Mouse (Mus musculus) forebrain, embryonic 11.5 days (tissue): ENCODE results near the gene Papss1. TPM values are rescaled to one million over a fixed set of nuclear protein-coding genes. Genes with fewer than 3 reads are reported as not detected.

Experiments
- ATAC-seq: fragments of 200-750 bp; cut with Nextera tagmentation; replicated peaks from 2 replicates; pipeline ENCODE4 v1.8.0; 2017; ENCODE audit warnings: moderate TSS enrichment; ENCODE audit not compliant: low FRiP score
- DNase-seq: peaks from one replicate; pipeline ENCODE4 v3.0.0-alpha.2; 2017; ENCODE audit warnings: low spot score
- H3K27ac ChIP-seq: fragments of 300-500 bp; sonication (generic); 2 replicates; pipeline ENCODE4 v1.5.1; 2014; ENCODE audit warnings: low read depth, low read length
- H3K27me3 ChIP-seq: fragments of 300-500 bp; sonication (generic); 2 replicates; pipeline ENCODE4 v1.6.1; 2014; ENCODE audit warnings: mild to moderate bottlenecking, low read length, mixed read lengths; ENCODE audit not compliant: control insufficient read depth, insufficient read depth
- H3K36me3 ChIP-seq: fragments of 300-500 bp; sonication (generic); 2 replicates; pipeline ENCODE4 v1.6.1; 2014; ENCODE audit warnings: mild to moderate bottlenecking, low read length, moderate library complexity, mixed read lengths; ENCODE audit not compliant: control insufficient read depth, insufficient read depth
- H3K4me1 ChIP-seq: fragments of 300-500 bp; sonication (generic); replicated peaks from 2 replicates; pipeline ENCODE4 v1.6.1; 2014; ENCODE audit warnings: low read length, mixed read lengths; ENCODE audit not compliant: control insufficient read depth, insufficient read depth
- H3K4me2 ChIP-seq: fragments of 300-500 bp; sonication (generic); 2 replicates; pipeline ENCODE4 v1.6.1; 2014; ENCODE audit warnings: low read depth, mild to moderate bottlenecking, low read length, moderate library complexity, mixed read lengths; ENCODE audit not compliant: severe bottlenecking
- H3K4me3 ChIP-seq: fragments of 300-500 bp; sonication (generic); 2 replicates; pipeline ENCODE4 v1.5.1; 2014; ENCODE audit warnings: low read depth, low read length
- H3K9ac ChIP-seq: fragments of 300-500 bp; sonication (generic); 2 replicates; pipeline ENCODE4 v1.6.1; 2014; ENCODE audit warnings: low read length
- H3K9me3 ChIP-seq: fragments of 300-500 bp; sonication (generic); 2 replicates; pipeline ENCODE4 v1.6.1; 2016; ENCODE audit warnings: low read length, mixed read lengths; ENCODE audit not compliant: control insufficient read depth
- WGBS: fragments of 180-500 bp; shearing (Covaris S2); extraction: QIAGEN DNeasy Blood & Tissue Kit; methylation state at CpG from one replicate; pipeline ENCODE4 v1.1.7; 2014; 5-methylcytosine and 5-hydroxymethylcytosine counted together
- polyA plus RNA-seq: library from polyadenylated mRNA; unstranded; fragments of >200 nt; fragmentation: Nextera tagmentation; extraction: Ambion mirVana; gene quantifications from 2 replicates; pipeline ENCODE4 v1.2.1, GENCODE M21; 2014

The Papss1 gene
- polyA plus RNA-seq, 1 experiment from 2014 or later: 76.2 TPM

DNA sequence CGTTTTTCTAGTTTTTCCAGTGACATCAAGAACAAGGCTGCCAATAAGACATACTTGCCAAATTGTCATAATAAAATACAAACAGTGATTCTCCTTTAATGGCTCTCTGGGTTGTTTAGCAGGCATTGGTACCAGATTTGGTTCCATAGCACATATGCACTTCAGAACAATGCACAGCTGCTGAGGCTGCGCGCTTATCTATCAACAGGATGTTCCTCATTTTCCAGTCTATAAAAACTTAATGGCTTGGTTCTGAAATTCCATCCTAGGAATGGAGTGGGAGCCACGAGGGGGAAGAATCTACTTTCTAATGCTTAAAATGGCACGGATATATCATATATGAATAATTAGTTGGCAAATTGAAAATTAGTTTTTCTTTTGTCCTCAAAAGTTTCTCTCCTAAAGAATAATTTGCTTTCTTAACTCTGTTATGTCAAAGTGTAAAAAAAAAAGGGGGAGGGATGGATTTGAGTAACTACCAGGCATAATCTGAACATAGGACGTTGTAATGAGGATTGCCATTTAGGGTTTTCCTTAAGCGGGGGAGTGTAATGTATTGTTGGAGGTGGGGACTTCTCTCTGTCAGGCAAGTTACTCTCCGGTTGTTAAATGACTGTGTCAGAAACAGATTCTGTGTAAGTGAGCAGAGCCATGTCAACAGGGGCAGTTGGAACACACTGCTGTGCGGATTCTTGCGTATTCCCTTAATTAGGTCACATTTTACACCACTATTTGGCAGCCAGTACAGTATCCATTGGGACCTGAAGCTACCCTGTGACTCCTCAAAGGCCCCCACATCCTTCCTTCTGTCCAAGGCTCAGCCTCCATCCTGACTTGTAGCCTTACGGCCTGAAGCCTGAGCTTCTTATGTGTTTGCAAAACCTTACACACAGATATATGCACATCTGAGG is 66.1 kb downstream of the Papss1 start:
- 90% methylated on average over 11 of the region's 11 CpGs for WGBS
- DNase-seq: no peak

DNA sequence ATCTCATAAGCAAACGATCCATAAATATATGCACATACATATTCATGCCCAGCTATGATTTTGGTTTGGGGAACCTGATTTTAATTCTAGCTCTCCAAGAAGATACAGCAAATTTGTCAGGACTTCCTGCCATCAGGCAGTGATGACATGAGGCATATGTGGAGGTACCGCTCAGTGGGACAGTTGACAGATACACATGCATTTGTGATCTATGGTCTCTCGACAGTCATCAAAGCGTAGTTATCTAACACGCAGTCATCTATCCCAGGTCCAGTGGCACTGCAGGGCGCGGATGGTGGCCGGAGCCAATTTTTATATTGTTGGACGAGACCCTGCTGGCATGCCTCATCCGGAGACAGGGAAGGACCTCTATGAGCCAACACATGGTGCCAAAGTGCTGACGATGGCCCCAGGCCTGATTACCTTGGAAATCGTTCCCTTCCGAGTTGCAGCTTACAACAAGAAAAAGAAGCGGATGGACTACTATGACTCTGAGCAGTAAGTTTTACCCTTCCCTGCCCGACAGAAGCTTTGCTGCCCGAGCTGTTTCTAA is 66.8 kb downstream of the Papss1 start:
- no peak for ATAC-seq
- H3K4me1 ChIP-seq: no peaks in the 10 kb centered on the region

More for the DNA sequence above, 66.1 kb downstream of the Papss1 start:
- H3K4me3 ChIP-seq: no peak overlapping the region
- H3K36me3 ChIP-seq: no peaks in the 10 kb centered on the region; the same call in 1 of the 2 replicates
- H3K4me1 ChIP-seq: no peaks in the 10 kb centered on the region
- H3K4me2 ChIP-seq: no peak overlapping the region
- no peak for ATAC-seq
- H3K27me3 ChIP-seq: no peaks in the 10 kb centered on the region
- H3K9ac ChIP-seq: no peak overlapping the region
- no peak overlapping the region for H3K27ac ChIP-seq
- no peaks in the 10 kb centered on the region for H3K9me3 ChIP-seq

DNA sequence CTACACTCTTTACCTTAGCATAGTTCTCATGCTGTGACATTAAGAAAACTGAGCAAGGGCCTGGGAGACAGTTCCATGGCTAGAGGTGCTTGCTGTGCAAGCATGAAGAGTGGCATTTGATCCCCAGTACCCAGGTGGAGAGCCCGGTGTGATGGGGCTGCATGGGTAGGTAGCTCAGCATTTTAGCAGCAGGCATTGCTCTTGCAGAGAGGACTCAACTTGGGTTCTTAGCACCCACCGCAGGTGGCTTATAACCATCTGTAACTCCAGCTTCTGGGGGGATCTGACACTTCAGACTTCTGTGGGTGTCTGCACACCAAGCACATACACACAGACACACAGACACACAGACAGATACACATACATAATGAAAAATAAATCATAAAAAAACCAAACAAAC is 69.5 kb downstream of the Papss1 start:
- WGBS: 98% methylated on average over 2 of the region's 2 CpGs
- no peak for ATAC-seq
- Histone ChIP-seq H3K4me3 (no peak overlapping the region), H3K9me3 (no peaks in the 10 kb centered on the region), H3K4me2 (no peak overlapping the region), H3K27me3 (no peaks in the 10 kb centered on the region), H3K27ac (no peak overlapping the region), H3K9ac (no peak overlapping the region), H3K4me1 (0 out of 2 replicates have a peak, but pooled peaks cover 2% of the 10 kb centered on the region), H3K36me3 (no peaks in the 10 kb centered on the region; the same call in 1 of the 2 replicates)
- DNase-seq: no peak

More for the DNA sequence above, 66.8 kb downstream of the Papss1 start:
- no peak overlapping the region for H3K27ac ChIP-seq
- no peak for DNase-seq
- H3K4me3 ChIP-seq: no peak overlapping the region
- H3K4me2 ChIP-seq: no peak overlapping the region
- WGBS: 95% methylated on average over 16 of the region's 16 CpGs
- H3K9ac ChIP-seq: no peak overlapping the region
- no peaks in the 10 kb centered on the region; the same call in 1 of the 2 replicates for H3K36me3 ChIP-seq
- H3K9me3 ChIP-seq: no peaks in the 10 kb centered on the region
- H3K27me3 ChIP-seq: no peaks in the 10 kb centered on the region

DNA sequence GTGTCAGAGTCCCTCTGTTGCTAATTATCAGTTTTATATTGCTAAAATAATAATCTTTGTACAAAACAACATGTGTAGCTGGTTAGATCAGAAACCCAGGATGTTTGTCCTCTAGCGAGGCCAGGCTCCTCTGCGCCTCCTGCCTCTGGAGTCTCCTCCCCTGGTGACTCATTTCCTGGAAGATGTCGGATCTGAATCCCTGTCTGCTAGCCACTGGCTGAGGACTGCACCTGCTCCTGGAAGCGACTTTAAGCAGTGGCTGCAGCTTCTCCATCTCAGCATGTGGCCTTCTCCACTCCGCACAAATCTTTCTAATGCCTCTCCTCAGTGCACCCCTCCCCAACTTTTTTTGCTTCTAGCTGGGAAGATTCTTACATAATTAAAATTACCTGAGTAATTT is 71.6 kb downstream of the Papss1 start:
- Histone ChIP-seq H3K4me1 (0 out of 2 replicates have a peak, but pooled peaks cover 2% of the 10 kb centered on the region), H3K27me3 (no peaks in the 10 kb centered on the region), H3K9ac (no peak overlapping the region), H3K4me3 (no peak overlapping the region), H3K36me3 (no peaks in the 10 kb centered on the region; the same call in 1 of the 2 replicates), H3K4me2 (no peak overlapping the region), H3K9me3 (no peaks in the 10 kb centered on the region), H3K27ac (no peak overlapping the region)
- ATAC-seq: no peak
- 60% methylated on average over 5 of the region's 5 CpGs for WGBS
- DNase-seq: no peak

DNA sequence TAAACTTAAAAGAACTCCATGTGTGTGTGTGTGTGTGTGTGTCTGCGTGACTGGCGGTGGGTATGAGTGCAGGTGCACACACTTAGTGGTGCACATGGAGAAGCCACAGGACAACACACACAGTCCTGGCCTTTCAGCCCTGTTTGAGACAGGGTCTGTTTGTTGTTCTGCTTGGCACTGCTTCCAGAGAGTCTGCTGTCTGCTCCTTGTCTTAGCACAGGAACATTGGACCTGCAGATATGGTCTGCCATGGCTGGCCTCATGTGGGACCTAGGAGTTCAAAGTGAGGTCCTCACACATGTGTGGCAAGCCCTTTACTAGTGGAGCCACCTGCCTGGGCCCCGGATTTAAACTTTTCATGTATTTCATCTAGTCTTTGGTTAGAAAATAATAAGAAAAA is 72.4 kb downstream of the Papss1 start:
- WGBS: 91% methylated on average over 3 of the region's 3 CpGs
- Histone ChIP-seq H3K9ac (no peak overlapping the region), H3K4me2 (no peak overlapping the region), H3K36me3 (no peaks in the 10 kb centered on the region), H3K27me3 (no peaks in the 10 kb centered on the region), H3K27ac (no peak overlapping the region), H3K4me1 (0 out of 2 replicates have a peak, but pooled peaks cover 2% of the 10 kb centered on the region), H3K4me3 (no peak overlapping the region), H3K9me3 (no peaks in the 10 kb centered on the region)
- DNase-seq (no peak), ATAC-seq (0 out of 2 replicates have a peak, but pooled peaks have one; percentile 44)

DNA sequence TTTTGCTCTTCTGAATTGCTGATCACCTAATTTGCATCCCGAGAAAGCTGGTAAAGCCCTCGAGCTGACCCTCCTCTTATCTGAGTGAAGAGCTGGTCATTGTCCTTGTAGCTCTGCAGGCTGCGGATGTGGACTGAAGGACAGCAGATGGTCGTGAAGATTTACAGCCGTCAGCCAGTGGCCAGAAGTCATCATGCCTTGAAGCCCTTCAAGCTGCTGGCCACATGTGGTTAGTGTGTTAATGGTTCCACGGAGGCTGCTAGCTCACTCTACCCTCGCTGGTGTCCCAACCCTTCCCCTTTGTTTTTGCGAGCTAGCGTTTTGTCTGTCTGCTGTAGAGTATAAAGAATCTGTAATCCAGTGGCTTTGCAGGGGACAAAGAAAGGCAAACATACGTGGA is 73.1 kb downstream of the Papss1 start:
- DNase-seq: no peak
- 0 out of 2 replicates have a peak, but pooled peaks cover 2% of the 10 kb centered on the region for H3K4me1 ChIP-seq
- H3K4me3 ChIP-seq: no peak overlapping the region
- WGBS: 27% methylated on average over 10 of the region's 10 CpGs
- H3K4me2 ChIP-seq: no peak overlapping the region
- H3K9ac ChIP-seq: no peak overlapping the region
- no peaks in the 10 kb centered on the region for H3K9me3 ChIP-seq
- no peaks in the 10 kb centered on the region for H3K27me3 ChIP-seq
- H3K27ac ChIP-seq: 0 out of 2 replicates have a peak overlapping the region, but pooled peaks have one; percentile 20
- no peaks in the 10 kb centered on the region for H3K36me3 ChIP-seq
- peak; percentile 57; the same call in 1 of the 2 replicates for ATAC-seq

DNA sequence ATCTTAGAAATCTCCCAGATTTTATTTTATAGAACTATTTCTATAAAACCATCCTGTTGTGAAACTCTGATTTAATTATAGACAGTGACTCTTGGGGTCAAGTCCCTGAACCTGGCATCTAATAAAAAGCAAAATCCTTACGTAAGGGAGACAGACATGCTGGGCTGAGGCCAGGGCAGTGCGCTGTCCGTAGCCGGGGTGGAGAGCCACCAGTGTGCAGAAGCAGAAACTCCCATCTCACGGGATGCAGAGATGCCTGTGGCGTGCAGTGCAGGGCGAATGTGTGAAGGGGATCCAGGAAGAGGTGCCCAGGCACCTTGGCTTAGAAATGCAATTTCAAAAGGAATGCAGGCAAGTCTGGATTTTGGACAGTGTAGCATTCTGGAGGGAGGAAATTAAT is 73.6 kb downstream of the Papss1 start:
- Histone ChIP-seq H3K27ac (no peak overlapping the region), H3K9me3 (no peaks in the 10 kb centered on the region), H3K4me1 (0 out of 2 replicates have a peak, but pooled peaks cover 2% of the 10 kb centered on the region), H3K9ac (no peak overlapping the region), H3K36me3 (no peaks in the 10 kb centered on the region), H3K4me3 (no peak overlapping the region), H3K27me3 (no peaks in the 10 kb centered on the region), H3K4me2 (no peak overlapping the region)
- WGBS: 78% methylated on average over 7 of the region's 7 CpGs
- DNase-seq (no peak), ATAC-seq (peak; percentile 19; the same call in 1 of the 2 replicates)

DNA sequence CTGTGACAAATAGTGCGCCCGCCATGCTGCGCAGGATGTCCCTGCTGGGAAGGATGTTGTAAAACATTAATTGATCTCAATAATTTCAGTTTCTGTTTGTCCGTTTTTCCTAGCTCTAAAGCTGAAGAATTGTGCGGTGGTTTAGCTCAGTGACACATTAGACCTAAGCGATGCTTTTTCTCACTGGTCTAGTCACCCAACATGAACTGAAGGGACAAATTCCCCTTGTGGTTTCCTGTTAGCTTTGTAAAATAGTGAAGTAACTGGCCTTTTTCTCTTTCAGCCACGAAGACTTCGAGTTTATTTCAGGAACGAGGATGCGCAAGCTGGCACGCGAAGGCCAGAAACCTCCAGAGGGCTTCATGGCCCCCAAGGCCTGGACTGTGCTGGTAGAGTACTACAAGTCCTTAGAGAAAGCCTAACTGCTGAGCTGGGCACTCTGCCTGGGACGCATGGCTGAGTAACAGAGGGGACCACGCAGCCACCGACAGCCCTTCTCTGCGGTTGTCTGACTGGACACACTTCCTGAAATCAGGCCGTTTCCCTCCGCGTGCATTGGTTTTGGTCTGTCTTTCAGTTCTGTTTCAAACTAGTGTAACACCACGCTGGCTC is 78.2 kb downstream of the Papss1 start:
- no peaks in the 10 kb centered on the region for H3K9me3 ChIP-seq
- no peaks in the 10 kb centered on the region for H3K36me3 ChIP-seq
- 93% methylated on average over 20 of the region's 20 CpGs for WGBS
- H3K4me2 ChIP-seq: no peak overlapping the region
- DNase-seq (no peak), ATAC-seq (no peak)
- no peak overlapping the region for H3K9ac ChIP-seq
- H3K27me3 ChIP-seq: no peaks in the 10 kb centered on the region
- H3K4me1 ChIP-seq: no peaks in the 10 kb centered on the region
- no peak overlapping the region for H3K27ac ChIP-seq
- no peak overlapping the region for H3K4me3 ChIP-seq
